Mouse (Mus musculus) MEL (cell line): ENCODE data around the gene Col4a3bp. TPM values are rescaled to one million over a fixed set of nuclear protein-coding genes. Genes with fewer than 3 reads are reported as not detected.

Experiments
- DNase-seq: peaks from one replicate; pipeline ENCODE4 v3.0.0; 2011; ENCODE audit warnings: low read depth, low spot score
- H3K27ac ChIP-seq: 2 replicates; pipeline ENCODE4 v1.5.1; 2012; ENCODE audit warnings: low read depth, mild to moderate bottlenecking, control low read depth, low read length, moderate library complexity; ENCODE audit not compliant: control insufficient read depth
- H3K27me3 ChIP-seq, 2 experiments: fragments of 150-350 bp in 1 of 2; sonication (generic) in 1 of 2; 2 replicates each; pipeline ENCODE4 v1.6.1; 2012; ENCODE audit warnings: low read length in 2 of 2, mild to moderate bottlenecking in 2 of 2, improper control_type of control experiment in 1 of 2, moderate library complexity in 1 of 2; ENCODE audit not compliant: insufficient read depth in 2 of 2, control insufficient read depth in 1 of 2
- H3K36me3 ChIP-seq, 2 experiments: 2 replicates each; pipeline ENCODE4 v1.6.1; 2012 to 2014; ENCODE audit warnings: low read length in 2 of 2, improper control_type of control experiment in 1 of 2, inconsistent platforms in 1 of 2, mild to moderate bottlenecking in 1 of 2; ENCODE audit not compliant: insufficient read depth in 2 of 2, control insufficient read depth in 1 of 2
- H3K4me1 ChIP-seq, 2 experiments: fragments of 150-350 bp in 1 of 2; sonication (generic) in 1 of 2; 2 replicates each; pipeline ENCODE4 v1.6.1; 2012; ENCODE audit warnings: low read length in 2 of 2, improper control_type of control experiment in 1 of 2, mild to moderate bottlenecking in 1 of 2; ENCODE audit not compliant: insufficient read depth in 2 of 2, control insufficient read depth in 1 of 2
- H3K4me3 ChIP-seq, 2 experiments: fragments of 150-350 bp in 1 of 2; sonication (generic) in 1 of 2; 2 replicates each; pipeline ENCODE4 v1.5.1; 2012; ENCODE audit warnings: low read depth in 2 of 2, low read length in 2 of 2, mild to moderate bottlenecking in 2 of 2, moderate library complexity in 2 of 2, control low read depth in 1 of 2, improper control_type of control experiment in 1 of 2; ENCODE audit not compliant: control insufficient read depth in 1 of 2, insufficient read depth in 1 of 2
- H3K79me2 ChIP-seq: 2 replicates; pipeline ENCODE4 v1.6.1; 2012; ENCODE audit warnings: mild to moderate bottlenecking, low read length, moderate library complexity; ENCODE audit not compliant: control insufficient read depth, poor library complexity, insufficient read depth
- H3K9ac ChIP-seq: 2 replicates; pipeline ENCODE4 v1.6.1; 2012; ENCODE audit warnings: low read depth, mild to moderate bottlenecking, control low read depth, low read length, moderate library complexity; ENCODE audit not compliant: control insufficient read depth, poor library complexity, severe bottlenecking
- H3K9me3 ChIP-seq: fragments of 150-350 bp; sonication (generic); replicated peaks from 2 replicates; pipeline ENCODE4 v1.6.1; 2012; ENCODE audit warnings: mild to moderate bottlenecking, low read length, improper control_type of control experiment, moderate library complexity; ENCODE audit not compliant: insufficient read depth
- BHLHE40 ChIP-seq: IDR thresholded peaks from 2 replicates; pipeline ENCODE4 v1.6.1; 2012; ENCODE audit warnings: low read depth, mild to moderate bottlenecking, inconsistent platforms, low read length, improper control_type of control experiment, borderline replicate concordance
- E2F4 ChIP-seq: IDR thresholded peaks from 2 replicates; pipeline ENCODE4 v1.6.1; 2011; ENCODE audit warnings: low read depth, low read length, improper control_type of control experiment, borderline replicate concordance
- EP300 ChIP-seq, 2 experiments: IDR thresholded peaks; 2 replicates each; pipeline ENCODE4 v1.6.1; 2011; ENCODE audit warnings: improper control_type of control experiment in 2 of 2, low read length in 2 of 2, low read depth in 1 of 2, mild to moderate bottlenecking in 1 of 2
- ETS1 ChIP-seq: IDR thresholded peaks from 2 replicates; pipeline ENCODE4 v1.6.1; 2012; ENCODE audit warnings: low read depth, mild to moderate bottlenecking, inconsistent platforms, low read length, improper control_type of control experiment, moderate library complexity
- GABPA ChIP-seq: IDR thresholded peaks from 2 replicates; pipeline ENCODE4 v1.6.1; 2012; ENCODE audit warnings: low read depth, mild to moderate bottlenecking, inconsistent platforms, low read length, improper control_type of control experiment, moderate library complexity
- GATA1 ChIP-seq: IDR thresholded peaks from 2 replicates; pipeline ENCODE4 v1.6.1; 2011; ENCODE audit warnings: low read depth, low read length, improper control_type of control experiment
- HCFC1 ChIP-seq: IDR thresholded peaks from 2 replicates; pipeline ENCODE4 v1.6.1; 2012; ENCODE audit warnings: low read depth, mild to moderate bottlenecking, inconsistent platforms, low read length, improper control_type of control experiment, moderate library complexity
- JUND ChIP-seq: IDR thresholded peaks from 2 replicates; pipeline ENCODE4 v1.6.1; 2011; ENCODE audit warnings: low read depth, mild to moderate bottlenecking, improper control_type of control experiment, low read length
- KAT2A ChIP-seq: conservative IDR thresholded peaks from 2 replicates; pipeline ENCODE4 v1.6.1; 2012; ENCODE audit warnings: low read depth, low read length, improper control_type of control experiment, inconsistent platforms
- MYB ChIP-seq: IDR thresholded peaks from 2 replicates; pipeline ENCODE4 v1.6.1; 2011; ENCODE audit warnings: mild to moderate bottlenecking, low read depth, low read length, improper control_type of control experiment
- POLR2AphosphoS2 ChIP-seq: IDR thresholded peaks from 2 replicates; pipeline ENCODE4 v1.6.1; 2011; ENCODE audit warnings: low read length, improper control_type of control experiment
- RAD21 ChIP-seq: IDR thresholded peaks from 2 replicates; pipeline ENCODE4 v1.6.1; 2011; ENCODE audit warnings: mild to moderate bottlenecking, low read depth, low read length, improper control_type of control experiment
- SIN3A ChIP-seq: IDR thresholded peaks from 2 replicates; pipeline ENCODE4 v1.6.1; 2012; ENCODE audit warnings: low read length, improper control_type of control experiment, inconsistent platforms
- TCF12 ChIP-seq: IDR thresholded peaks from 2 replicates; pipeline ENCODE4 v1.6.1; 2014; ENCODE audit warnings: low read depth, mild to moderate bottlenecking, inconsistent platforms, low read length, improper control_type of control experiment, moderate library complexity
- USF1 ChIP-seq: IDR thresholded peaks from 2 replicates; pipeline ENCODE4 v1.6.1; 2014; ENCODE audit warnings: low read depth, mild to moderate bottlenecking, inconsistent platforms, low read length, improper control_type of control experiment, moderate library complexity
- ZC3H11A ChIP-seq: IDR thresholded peaks from 2 replicates; pipeline ENCODE4 v1.6.1; 2012; ENCODE audit warnings: low read depth, mild to moderate bottlenecking, inconsistent platforms, low read length, improper control_type of control experiment
- ZKSCAN1 ChIP-seq: IDR thresholded peaks from 2 replicates; pipeline ENCODE4 v1.6.1; 2012; ENCODE audit warnings: low read depth, mild to moderate bottlenecking, inconsistent platforms, low read length, improper control_type of control experiment, moderate library complexity
- ZMIZ1 ChIP-seq: IDR thresholded peaks from 2 replicates; pipeline ENCODE4 v1.6.1; 2012; ENCODE audit warnings: low read depth, mild to moderate bottlenecking, inconsistent platforms, low read length, improper control_type of control experiment, moderate library complexity
- ZNF384 ChIP-seq: IDR thresholded peaks from 2 replicates; pipeline ENCODE4 v1.6.1; 2012; ENCODE audit warnings: low read depth, mild to moderate bottlenecking, inconsistent platforms, low read length, improper control_type of control experiment
- polyA plus RNA-seq, 2 experiments: library from polyadenylated mRNA; stranded (reverse) in 1 of 2; unstranded in 1 of 2; fragments of >175 nt in 1 of 2; fragments of >200 nt in 1 of 2; gene quantifications; 2 replicates each; pipeline versions ENCODE4 v1.2.1 to v1.2.4; 2012; ENCODE audit warnings: low replicate concordance in 2 of 2, low read depth in 1 of 2; ENCODE audit not compliant: insufficient read length in 2 of 2, insufficient read depth in 1 of 2, missing spikeins in 1 of 2
- total RNA-seq: library from RNA; depleted of rRNA; stranded (reverse); fragments of 300-350 nt; gene quantifications from 2 replicates; pipeline ENCODE4 v1.2.3, GENCODE M21; 2012

Col4a3bp gene
- total and polyA plus RNA-seq, 3 experiments: 8.9 to 12.1 TPM; not detected in 1

- no peak overlapping the region for H3K4me3 ChIP-seq
- peaks cover 0 to 2% of the 10 kb centered on the region in 2 experiments; a peak in 1 of 4 replicates for H3K36me3 ChIP-seq
- no peaks in the 10 kb centered on the region; a peak in 2 of 4 replicates for H3K4me1 ChIP-seq
- no peak overlapping the region for H3K9ac ChIP-seq
- H3K27ac ChIP-seq: no peak overlapping the region
- H3K9me3 ChIP-seq: no peaks in the 10 kb centered on the region
- H3K27me3 ChIP-seq: no peaks in the 10 kb centered on the region
- no peak for TF ChIP-seq ETS1
- no peak for TF ChIP-seq ZKSCAN1
- no peak for TF ChIP-seq RAD21
- TF ChIP-seq ZC3H11A: no peak
- H3K79me2 ChIP-seq: no peaks in the 10 kb centered on the region
- no peak for DNase-seq
These were observed 31.8 kb downstream of the Col4a3bp start for GRCm38 (mm10) chr13:96574170-96574569.

- Histone ChIP-seq H3K9me3 (no peaks in the 10 kb centered on the region), H3K36me3 (peaks cover 0 to 5% of the 10 kb centered on the region in 2 experiments; a peak in 1 of 4 replicates), H3K27me3 (no peaks in the 10 kb centered on the region), H3K79me2 (no peaks in the 10 kb centered on the region), H3K27ac (no peak overlapping the region), H3K4me3 (no peak overlapping the region), H3K4me1 (peaks cover 0 to 2% of the 10 kb centered on the region in 2 experiments; a peak in 3 of 4 replicates), H3K9ac (no peak overlapping the region)
- TF ChIP-seq MYB: no peak
- no peak for TF ChIP-seq HCFC1
- no peak for TF ChIP-seq USF1
- no peak for TF ChIP-seq ETS1
- no peak for TF ChIP-seq ZNF384
- TF ChIP-seq GATA1: no peak
- TF ChIP-seq KAT2A: no peak
- no peak for TF ChIP-seq ZMIZ1
- TF ChIP-seq BHLHE40: no peak
- TF ChIP-seq TCF12: no peak
- TF ChIP-seq ZKSCAN1: no peak
- TF ChIP-seq POLR2AphosphoS2: no peak
- TF ChIP-seq EP300 (IDR thresholded peaks at IDR 0.05; ENCODE audit: low read depth in 1 of 2, low read length in 2 of 2): no peak
- no peak for TF ChIP-seq E2F4
- TF ChIP-seq GABPA: no peak
- no peak for TF ChIP-seq SIN3A
- TF ChIP-seq JUND: no peak
- DNase-seq: peak; percentile 36
These were observed 36.7 kb downstream of the Col4a3bp start for GRCm38 (mm10) chr13:96579104-96579503.
